Comparison of ENCODE assay signal across 7 mouse cellular contexts in genomic region chr1:34664816-34665511, GRCm38 (mm10).
A peak's percentile ranks its signal among the peaks of the same experiment; 100 is the strongest.
DNase-seq lines count a peak whose midpoint lies in the region; ATAC-seq and TF ChIP-seq lines count a peak whose summit lies in the region.

No protein-coding gene starts in this region.

- H3K9ac ChIP-seq in forebrain, postnatal 0 days: no peak overlapping the region
- no peak overlapping the region for H3K9ac ChIP-seq in stomach, embryonic 14.5 days (replicated peaks; ENCODE audit: low read depth, low read length)
- H3K9ac ChIP-seq in intestine, embryonic 15.5 days: no peak overlapping the region

- 22% methylated on average over 11 of the region's 11 CpGs for WGBS in forebrain, postnatal 0 days
- 75% methylated on average over 11 of the region's 11 CpGs for WGBS in stomach, embryonic 14.5 days
- WGBS in intestine, embryonic 15.5 days: 82% methylated on average over 11 of the region's 11 CpGs

- no peaks in the 10 kb centered on the region for H3K36me3 ChIP-seq in forebrain, postnatal 0 days (ENCODE audit: insufficient read depth)
- no peaks in the 10 kb centered on the region for H3K36me3 ChIP-seq in stomach, embryonic 14.5 days (ENCODE audit: control insufficient read depth, insufficient read depth, low read length)
- H3K36me3 ChIP-seq in intestine, embryonic 15.5 days: no peaks in the 10 kb centered on the region

- H3K4me2 ChIP-seq in forebrain, postnatal 0 days (ENCODE audit: low read depth): no peak overlapping the region
- no peak overlapping the region for H3K4me2 ChIP-seq in stomach, embryonic 14.5 days (replicated peaks; ENCODE audit: low read depth, low read length)
- H3K4me2 ChIP-seq in intestine, embryonic 15.5 days (replicated peaks): no peak overlapping the region

- intact Hi-C loops in left cerebral cortex, postnatal 25 days (cut with DNase I): no loop called here

- H3K4me3 ChIP-seq in forebrain, postnatal 0 days (ENCODE audit: low read depth, low read length): no peak overlapping the region
- H3K4me3 ChIP-seq in stomach, embryonic 14.5 days (ENCODE audit: low read depth, low read length): no peak overlapping the region
- no peak overlapping the region for H3K4me3 ChIP-seq in intestine, embryonic 15.5 days (replicated peaks)

- peak; percentile 44 for TF ChIP-seq CTCF in forebrain, postnatal 0 days (IDR thresholded peaks at IDR 0.05; ENCODE audit: low read depth)

- ATAC-seq in forebrain, postnatal 0 days: peak; percentile 75
- ATAC-seq in stomach, embryonic 14.5 days (ENCODE audit: insufficient number of reproducible peaks, insufficient read depth, low FRiP score, low read depth): peak; percentile 60; the same call in 1 of the 2 replicates
- no peak for ATAC-seq in intestine, embryonic 15.5 days
- ATAC-seq in megakaryocyte, adult 5-6 weeks (ENCODE audit: poor library complexity, severe bottlenecking): no peak

- H3K9me3 ChIP-seq in forebrain, postnatal 0 days (ENCODE audit: low read length): no peaks in the 10 kb centered on the region
- H3K9me3 ChIP-seq in stomach, embryonic 14.5 days (ENCODE audit: control insufficient read depth, low read depth, low read length): no peaks in the 10 kb centered on the region
- H3K9me3 ChIP-seq in intestine, embryonic 15.5 days: no peaks in the 10 kb centered on the region

- peak overlapping the region; percentile 41 for H3K27ac ChIP-seq in forebrain, postnatal 0 days (ENCODE audit: low read depth, low read length)
- no peak overlapping the region for H3K27ac ChIP-seq in stomach, embryonic 14.5 days (ENCODE audit: low read length)
- no peak overlapping the region for H3K27ac ChIP-seq in intestine, embryonic 15.5 days

- H3K4me1 ChIP-seq in forebrain, postnatal 0 days (ENCODE audit: insufficient read depth): no peaks in the 10 kb centered on the region
- H3K4me1 ChIP-seq in stomach, embryonic 14.5 days (ENCODE audit: control insufficient read depth, insufficient read depth, low read length): no peaks in the 10 kb centered on the region
- H3K4me1 ChIP-seq in intestine, embryonic 15.5 days (replicated peaks): no peaks in the 10 kb centered on the region

- no peaks in the 10 kb centered on the region for H3K27me3 ChIP-seq in forebrain, postnatal 0 days (ENCODE audit: insufficient read depth, low read length)
- H3K27me3 ChIP-seq in stomach, embryonic 14.5 days (ENCODE audit: control insufficient read depth, insufficient read depth, low read length): no peaks in the 10 kb centered on the region
- no peaks in the 10 kb centered on the region for H3K27me3 ChIP-seq in intestine, embryonic 15.5 days (replicated peaks)

- peak; percentile 27 for DNase-seq in ovary, adult 18-20 months (ENCODE audit: low spot score)
- DNase-seq in ovary, postnatal 14 days (ENCODE audit: low spot score): no peak
- peak; percentile 86 for DNase-seq in forebrain, postnatal 0 days
- peak; percentile 46 to 50 for DNase-seq in left cerebral cortex, postnatal 25 days (ENCODE audit: low spot score in 2 of 2)

Comparison
In these comparisons a context has a peak if more than half of its experiments do, and no peak if none do; other contexts are left out.
1. ATAC-seq: peak in forebrain, postnatal 0 days (single experiment) and stomach, embryonic 14.5 days (single experiment); none in intestine, embryonic 15.5 days (single experiment) and megakaryocyte, adult 5-6 weeks (single experiment).